ENCODE assay signal across 8 mouse cellular contexts in the genomic region with DNA sequence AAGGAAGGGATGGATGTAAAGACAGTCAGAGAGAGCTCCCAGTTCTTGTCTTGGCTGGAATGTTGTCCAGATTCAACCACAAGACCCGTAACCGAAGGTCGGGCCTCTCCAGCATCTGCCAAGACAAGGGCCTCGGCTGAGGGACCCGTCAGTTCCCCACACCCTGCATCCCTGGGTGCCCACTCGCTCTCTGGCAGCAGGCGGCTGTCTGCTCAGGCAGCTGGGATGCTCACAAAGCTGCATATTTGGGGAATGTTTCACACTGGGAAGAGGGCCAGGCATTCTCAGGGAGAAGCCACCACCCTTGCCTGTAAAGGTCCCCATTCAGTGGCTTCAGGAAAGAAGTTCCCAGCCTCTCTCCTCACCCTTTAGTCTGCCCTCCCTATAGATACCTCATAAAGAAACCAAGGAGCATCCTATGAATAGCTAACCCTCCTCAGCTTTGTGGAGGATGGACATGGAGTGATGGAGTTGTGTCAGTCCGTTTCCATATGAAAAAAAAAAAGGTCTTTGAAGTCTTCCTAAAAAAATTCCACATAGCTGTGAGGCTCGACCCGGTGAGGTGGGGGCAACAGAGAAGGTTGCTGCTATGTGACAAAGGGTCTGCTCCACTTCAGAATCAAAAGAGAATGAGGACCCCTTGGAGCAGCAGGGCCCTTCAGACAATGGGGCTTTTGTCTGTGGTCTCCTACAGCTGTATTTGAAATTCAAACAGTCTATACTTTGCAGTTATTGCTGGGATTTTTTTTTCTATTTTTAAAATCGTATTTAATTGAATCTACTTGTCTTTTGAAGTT.
A peak's percentile ranks its signal among the peaks of the same experiment; 100 is the strongest.
DNase-seq lines count a peak whose midpoint lies in the region; ATAC-seq and TF ChIP-seq lines count a peak whose summit lies in the region.

No protein-coding gene starts in this region.

- DNase-seq in testis, postnatal 10 days (ENCODE audit: low spot score), result peak; percentile 51
- no peak for DNase-seq in testis, postnatal 14 days (ENCODE audit: low spot score)
- DNase-seq in embryonic facial prominence, embryonic 11.5 days (ENCODE audit: low spot score), result peak; percentile 29
- no peak for DNase-seq in heart, postnatal 0 days (ENCODE audit: low spot score)
- DNase-seq in right cerebral cortex, postnatal 14 days, result peak; percentile 42
- no peak for DNase-seq in liver, postnatal 0 days

- no peak for TF ChIP-seq CTCF in heart, postnatal 0 days (IDR thresholded peaks at IDR 0.05; ENCODE audit: low read depth)
- no peak for TF ChIP-seq CTCF in liver, postnatal 0 days (IDR thresholded peaks at IDR 0.05; ENCODE audit: low read depth)

- H3K27ac ChIP-seq in embryonic facial prominence, embryonic 11.5 days (replicated peaks; ENCODE audit: low read depth, low read length), result peak overlapping the region; percentile 35; the same call in 1 of the 2 replicates
- peak overlapping the region; percentile 23; the same call in 1 of the 2 replicates for H3K27ac ChIP-seq in heart, postnatal 0 days (ENCODE audit: low read depth)
- H3K27ac ChIP-seq in limb, embryonic 15.5 days, result 0 out of 2 replicates have a peak overlapping the region, but pooled peaks have one; percentile 3
- no peak overlapping the region for H3K27ac ChIP-seq in liver, postnatal 0 days (ENCODE audit: low read depth)

- no peak overlapping the region for H3K9ac ChIP-seq in embryonic facial prominence, embryonic 11.5 days (replicated peaks; ENCODE audit: low read length)
- H3K9ac ChIP-seq in heart, postnatal 0 days (replicated peaks; ENCODE audit: low read depth, low read length), result no peak overlapping the region
- no peak overlapping the region for H3K9ac ChIP-seq in limb, embryonic 15.5 days
- H3K9ac ChIP-seq in liver, postnatal 0 days (replicated peaks), result no peak overlapping the region

- no peak overlapping the region for H3K4me2 ChIP-seq in embryonic facial prominence, embryonic 11.5 days (ENCODE audit: low read depth, low read length)
- no peak overlapping the region for H3K4me2 ChIP-seq in heart, postnatal 0 days (ENCODE audit: low read depth, low read length)
- H3K4me2 ChIP-seq in limb, embryonic 15.5 days, result no peak overlapping the region
- no peak overlapping the region for H3K4me2 ChIP-seq in liver, postnatal 0 days (ENCODE audit: low read depth, low read length)

- no peaks in the 10 kb centered on the region; the same call in 1 of the 2 replicates for H3K4me1 ChIP-seq in embryonic facial prominence, embryonic 11.5 days (ENCODE audit: control insufficient read depth, insufficient read depth, low read length)
- 0 out of 2 replicates have a peak, but pooled peaks cover 9% of the 10 kb centered on the region for H3K4me1 ChIP-seq in heart, postnatal 0 days (ENCODE audit: control insufficient read depth, insufficient read depth)
- peaks cover 26% of the 10 kb centered on the region for H3K4me1 ChIP-seq in limb, embryonic 15.5 days
- 0 out of 2 replicates have a peak, but pooled peaks cover 3% of the 10 kb centered on the region for H3K4me1 ChIP-seq in liver, postnatal 0 days (ENCODE audit: insufficient read depth)

- no peak for TF ChIP-seq EP300 in heart, postnatal 0 days (IDR thresholded peaks at IDR 0.05; ENCODE audit: low read depth)
- no peak for TF ChIP-seq EP300 in liver, postnatal 0 days (IDR thresholded peaks at IDR 0.05; ENCODE audit: low read depth)

- no peaks in the 10 kb centered on the region for H3K36me3 ChIP-seq in embryonic facial prominence, embryonic 11.5 days (replicated peaks; ENCODE audit: control insufficient read depth, insufficient read depth, low read depth, low read length)
- H3K36me3 ChIP-seq in heart, postnatal 0 days (replicated peaks; ENCODE audit: control insufficient read depth, insufficient read depth, low read length), result peaks cover 3% of the 10 kb centered on the region; the same call in 1 of the 2 replicates
- H3K36me3 ChIP-seq in limb, embryonic 15.5 days, result no peaks in the 10 kb centered on the region
- no peaks in the 10 kb centered on the region for H3K36me3 ChIP-seq in liver, postnatal 0 days (replicated peaks; ENCODE audit: insufficient read depth, low read length)

- 45% methylated on average over 11 of the region's 11 CpGs for WGBS in embryonic facial prominence, embryonic 11.5 days
- WGBS in heart, postnatal 0 days, result 38% methylated on average over 11 of the region's 11 CpGs
- 40% methylated on average over 11 of the region's 11 CpGs for WGBS in limb, embryonic 15.5 days
- WGBS in liver, postnatal 0 days (ENCODE audit: insufficient replicate concordance), result 64% methylated on average over 11 of the region's 11 CpGs

- H3K27me3 ChIP-seq in embryonic facial prominence, embryonic 11.5 days (ENCODE audit: control insufficient read depth, insufficient read depth, low read length), result no peaks in the 10 kb centered on the region
- H3K27me3 ChIP-seq in heart, postnatal 0 days (ENCODE audit: control insufficient read depth, insufficient read depth, low read length), result no peaks in the 10 kb centered on the region
- no peaks in the 10 kb centered on the region for H3K27me3 ChIP-seq in limb, embryonic 15.5 days
- no peaks in the 10 kb centered on the region for H3K27me3 ChIP-seq in liver, postnatal 0 days (ENCODE audit: insufficient read depth, low read length)

- ATAC-seq in embryonic facial prominence, embryonic 11.5 days (replicated peaks; ENCODE audit: insufficient number of reproducible peaks, low FRiP score, low TSS enrichment, low read depth), result no peak
- ATAC-seq in heart, postnatal 0 days (ENCODE audit: insufficient read depth, low read depth), result no peak
- ATAC-seq in limb, embryonic 15.5 days (ENCODE audit: insufficient number of reproducible peaks, low FRiP score, low TSS enrichment, low read depth), result no peak
- no peak for ATAC-seq in liver, postnatal 0 days
- no peak for ATAC-seq in monocyte, adult 5-6 weeks (replicated peaks; ENCODE audit: insufficient number of reproducible peaks, low FRiP score, low TSS enrichment, poor library complexity, severe bottlenecking)

- no peak overlapping the region for H3K4me3 ChIP-seq in embryonic facial prominence, embryonic 11.5 days (ENCODE audit: low read depth, low read length)
- no peak overlapping the region for H3K4me3 ChIP-seq in heart, postnatal 0 days (ENCODE audit: low read depth, low read length)
- H3K4me3 ChIP-seq in limb, embryonic 15.5 days, result no peak overlapping the region
- no peak overlapping the region for H3K4me3 ChIP-seq in liver, postnatal 0 days (ENCODE audit: low read depth, low read length)

- no peaks in the 10 kb centered on the region for H3K9me3 ChIP-seq in embryonic facial prominence, embryonic 11.5 days (replicated peaks; ENCODE audit: control insufficient read depth, low read length)
- H3K9me3 ChIP-seq in heart, postnatal 0 days (replicated peaks; ENCODE audit: control insufficient read depth, low read length), result no peaks in the 10 kb centered on the region
- no peaks in the 10 kb centered on the region for H3K9me3 ChIP-seq in limb, embryonic 15.5 days
- H3K9me3 ChIP-seq in liver, postnatal 0 days (ENCODE audit: low read length), result no peaks in the 10 kb centered on the region

Comparison
In these comparisons a context has a peak if more than half of its experiments do, and no peak if none do; other contexts are left out.
1. DNase-seq: peak in testis, postnatal 10 days (single experiment), embryonic facial prominence, embryonic 11.5 days (single experiment) and right cerebral cortex, postnatal 14 days (single experiment); none in testis, postnatal 14 days (single experiment), heart, postnatal 0 days (single experiment) and liver, postnatal 0 days (single experiment).